Mouse (Mus musculus): Measurements from ENCODE around the gene Tsr3. TPM values are rescaled to one million over a fixed set of nuclear protein-coding genes. Genes with fewer than 3 reads are reported as not detected.
"Not testable (repeated sequence)": the region's sequence is repeated elsewhere in the genome, so short reads cannot be mapped to it uniquely, and the experiment has no call there.

Gene Tsr3
- 24.6 to 33.5 TPM (median 27.9 TPM) in 3 replicates for total RNA-seq (2017)

- ATAC-seq (replicated peaks; ENCODE audit: insufficient number of reproducible peaks, low FRiP score, low TSS enrichment, poor library complexity, severe bottlenecking): peak; percentile 80
Observed at GRCm38 (mm10) chr17:25239695-25240636, at the start of gene Tsr3, which contains the start of gene Gnptg. Tsr3 (plus strand) TSS chr17:25240170. Gnptg (minus strand) TSS chr17:25240124.

GRCm38 (mm10) chr17:25202401-25202800 is 37.6 kb upstream of the Tsr3 start:
- no peak for ATAC-seq (replicated peaks; ENCODE audit: insufficient number of reproducible peaks, low FRiP score, low TSS enrichment, poor library complexity, severe bottlenecking)

GRCm38 (mm10) chr17:25210006-25210405 is 30.0 kb upstream of the Tsr3 start:
- ATAC-seq (replicated peaks; ENCODE audit: insufficient number of reproducible peaks, low FRiP score, low TSS enrichment, poor library complexity, severe bottlenecking): no peak

GRCm38 (mm10) chr17:25210680-25211466 is 29.1 kb upstream of the Tsr3 start:
- ATAC-seq (replicated peaks; ENCODE audit: insufficient number of reproducible peaks, low FRiP score, low TSS enrichment, poor library complexity, severe bottlenecking): no peak

GRCm38 (mm10) chr17:25211705-25212104 is 28.3 kb upstream of the Tsr3 start:
- no peak for ATAC-seq (replicated peaks; ENCODE audit: insufficient number of reproducible peaks, low FRiP score, low TSS enrichment, poor library complexity, severe bottlenecking)

GRCm38 (mm10) chr17:25215431-25215830 is 24.5 kb upstream of the Tsr3 start:
- no peak for ATAC-seq (replicated peaks; ENCODE audit: insufficient number of reproducible peaks, low FRiP score, low TSS enrichment, poor library complexity, severe bottlenecking)

- ATAC-seq (replicated peaks; ENCODE audit: insufficient number of reproducible peaks, low FRiP score, low TSS enrichment, poor library complexity, severe bottlenecking): no peak
Observed at GRCm38 (mm10) chr17:25218967-25219366, 21.0 kb upstream of the Tsr3 start.

- ATAC-seq (replicated peaks; ENCODE audit: insufficient number of reproducible peaks, low FRiP score, low TSS enrichment, poor library complexity, severe bottlenecking): no peak
Observed at GRCm38 (mm10) chr17:25219492-25220295, 20.3 kb upstream of the Tsr3 start.

GRCm38 (mm10) chr17:25220746-25221145 is 19.2 kb upstream of the Tsr3 start:
- ATAC-seq (replicated peaks; ENCODE audit: insufficient number of reproducible peaks, low FRiP score, low TSS enrichment, poor library complexity, severe bottlenecking): no peak

GRCm38 (mm10) chr17:25221821-25222503 is 18.0 kb upstream of the Tsr3 start:
- ATAC-seq (replicated peaks; ENCODE audit: insufficient number of reproducible peaks, low FRiP score, low TSS enrichment, poor library complexity, severe bottlenecking): peak; percentile 20; the same call in 1 of the 2 replicates

- 0 out of 2 replicates have a peak, but pooled peaks have one; percentile 25 for ATAC-seq (replicated peaks; ENCODE audit: insufficient number of reproducible peaks, low FRiP score, low TSS enrichment, poor library complexity, severe bottlenecking)
Observed at GRCm38 (mm10) chr17:25222504-25222940, 17.4 kb upstream of the Tsr3 start.

GRCm38 (mm10) chr17:25222951-25223601 is 16.9 kb upstream of the Tsr3 start:
- no peak for ATAC-seq (replicated peaks; ENCODE audit: insufficient number of reproducible peaks, low FRiP score, low TSS enrichment, poor library complexity, severe bottlenecking)

- no peak for ATAC-seq (replicated peaks; ENCODE audit: insufficient number of reproducible peaks, low FRiP score, low TSS enrichment, poor library complexity, severe bottlenecking)
Observed at GRCm38 (mm10) chr17:25224586-25225222, 15.3 kb upstream of the Tsr3 start.

- ATAC-seq (replicated peaks; ENCODE audit: insufficient number of reproducible peaks, low FRiP score, low TSS enrichment, poor library complexity, severe bottlenecking): no peak
Observed at GRCm38 (mm10) chr17:25225659-25226058, 14.3 kb upstream of the Tsr3 start.

- ATAC-seq (replicated peaks; ENCODE audit: insufficient number of reproducible peaks, low FRiP score, low TSS enrichment, poor library complexity, severe bottlenecking): no peak
Observed at GRCm38 (mm10) chr17:25227991-25228390, 12.0 kb upstream of the Tsr3 start.

GRCm38 (mm10) chr17:25230014-25230655 is 9.8 kb upstream of the Tsr3 start:
- ATAC-seq (replicated peaks; ENCODE audit: insufficient number of reproducible peaks, low FRiP score, low TSS enrichment, poor library complexity, severe bottlenecking): not testable (repeated sequence)

GRCm38 (mm10) chr17:25230700-25231099 is 9.3 kb upstream of the Tsr3 start:
- no peak for ATAC-seq (replicated peaks; ENCODE audit: insufficient number of reproducible peaks, low FRiP score, low TSS enrichment, poor library complexity, severe bottlenecking)

All from monocyte, adult 5-6 weeks (primary cell).